16 mouse cellular contexts compared by ENCODE assay signal in genomic region chr4:142982585-142983294, GRCm38 (mm10).
DNase-seq lines count a peak whose midpoint lies in the region; ATAC-seq and TF ChIP-seq lines count a peak whose summit lies in the region.
"Had no signal": no experiment of that assay in that cellular context is flagged by ENCODE, and none has a peak within 500 bp of the region (broad histone marks: within the 10 kb centered on the region; RNA-seq: fewer than 3 reads in every experiment).

No protein-coding gene starts in this region.

- H3K27ac ChIP-seq in embryonic facial prominence, embryonic 12.5 days: no peak overlapping the region
- no peak overlapping the region; the same call in 1 of the 2 replicates for H3K27ac ChIP-seq in embryonic facial prominence, embryonic 10.5 days (replicated peaks)
- H3K27ac ChIP-seq in neural tube, embryonic 12.5 days: no peak overlapping the region
- H3K27ac ChIP-seq in midbrain, embryonic 12.5 days (replicated peaks): no peak overlapping the region
- H3K27ac ChIP-seq in stomach, postnatal 0 days (replicated peaks): no peak overlapping the region
- H3K27ac ChIP-seq in forebrain, embryonic 13.5 days: no peak overlapping the region
- H3K27ac ChIP-seq: intestine, embryonic 15.5 days; layer of hippocampus, adult 2 months had no signal

- no peak overlapping the region for H3K4me2 ChIP-seq in embryonic facial prominence, embryonic 12.5 days (replicated peaks)
- no peak overlapping the region for H3K4me2 ChIP-seq in neural tube, embryonic 12.5 days (replicated peaks)
- no peak overlapping the region for H3K4me2 ChIP-seq in midbrain, embryonic 12.5 days (replicated peaks)
- no peak overlapping the region for H3K4me2 ChIP-seq in stomach, postnatal 0 days (replicated peaks; ENCODE audit: low read depth)
- H3K4me2 ChIP-seq in forebrain, embryonic 13.5 days: no peak overlapping the region
- H3K4me2 ChIP-seq: heart, embryonic 11.5 days; intestine, embryonic 15.5 days had no signal

- no peak for TF ChIP-seq CTCF in stomach, postnatal 0 days (IDR thresholded peaks at IDR 0.05; ENCODE audit: low read depth)

- H3K27me3 ChIP-seq in embryonic facial prominence, embryonic 12.5 days: no peaks in the 10 kb centered on the region
- peaks cover 5% of the 10 kb centered on the region; the same call in 1 of the 2 replicates for H3K27me3 ChIP-seq in embryonic facial prominence, embryonic 10.5 days (replicated peaks; ENCODE audit: low read depth, poor library complexity, severe bottlenecking)
- no peaks in the 10 kb centered on the region for H3K27me3 ChIP-seq in neural tube, embryonic 12.5 days (replicated peaks)
- H3K27me3 ChIP-seq in midbrain, embryonic 12.5 days: no peaks in the 10 kb centered on the region
- no peaks in the 10 kb centered on the region for H3K27me3 ChIP-seq in stomach, postnatal 0 days (ENCODE audit: control insufficient read depth, insufficient read depth, low read length)
- H3K27me3 ChIP-seq in forebrain, embryonic 13.5 days: no peaks in the 10 kb centered on the region
- H3K27me3 ChIP-seq: intestine, embryonic 15.5 days had no signal

- peaks cover 13% of the 10 kb centered on the region; the same call in 1 of the 2 replicates for H3K4me1 ChIP-seq in embryonic facial prominence, embryonic 12.5 days
- peaks cover 30% of the 10 kb centered on the region for H3K4me1 ChIP-seq in embryonic facial prominence, embryonic 10.5 days
- H3K4me1 ChIP-seq in neural tube, embryonic 12.5 days: peaks cover 18% of the 10 kb centered on the region
- H3K4me1 ChIP-seq in midbrain, embryonic 12.5 days: peaks cover 12% of the 10 kb centered on the region
- H3K4me1 ChIP-seq in stomach, postnatal 0 days (replicated peaks; ENCODE audit: control insufficient read depth, insufficient read depth): no peaks in the 10 kb centered on the region
- H3K4me1 ChIP-seq in forebrain, embryonic 13.5 days: peaks cover 14% of the 10 kb centered on the region
- H3K4me1 ChIP-seq: intestine, embryonic 15.5 days had no signal

- no peak overlapping the region for H3K4me3 ChIP-seq in embryonic facial prominence, embryonic 12.5 days
- H3K4me3 ChIP-seq in embryonic facial prominence, embryonic 10.5 days: no peak overlapping the region
- no peak overlapping the region for H3K4me3 ChIP-seq in neural tube, embryonic 12.5 days
- H3K4me3 ChIP-seq in midbrain, embryonic 12.5 days: no peak overlapping the region
- H3K4me3 ChIP-seq in stomach, postnatal 0 days (ENCODE audit: low read depth, low read length): no peak overlapping the region
- no peak overlapping the region for H3K4me3 ChIP-seq in forebrain, embryonic 13.5 days
- H3K4me3 ChIP-seq: intestine, embryonic 15.5 days; layer of hippocampus, adult 2 months had no signal

- TF ChIP-seq EP300 in stomach, postnatal 0 days (optimal IDR thresholded peaks at IDR 0.05): no peak

- ATAC-seq in embryonic facial prominence, embryonic 12.5 days (ENCODE audit: insufficient number of reproducible peaks, insufficient read depth, low FRiP score, low TSS enrichment): 0 out of 2 replicates have a peak, but pooled peaks have one; percentile 60
- peak; percentile 29; the same call in 1 of the 2 replicates for ATAC-seq in neural tube, embryonic 12.5 days (ENCODE audit: low FRiP score, low read depth)
- peak; percentile 49; the same call in 1 of the 2 replicates for ATAC-seq in midbrain, embryonic 12.5 days (ENCODE audit: low FRiP score, low read depth)
- ATAC-seq in stomach, postnatal 0 days (ENCODE audit: low FRiP score, low TSS enrichment): no peak
- no peak for ATAC-seq in megakaryocyte, adult 5-6 weeks (ENCODE audit: poor library complexity, severe bottlenecking)
- ATAC-seq in forebrain, embryonic 13.5 days: no peak
- ATAC-seq: intestine, embryonic 15.5 days; liver, postnatal 0 days; Patski had no signal

- WGBS in embryonic facial prominence, embryonic 12.5 days: 48% methylated on average over 8 of the region's 8 CpGs
- 51% methylated on average over 8 of the region's 8 CpGs for WGBS in embryonic facial prominence, embryonic 10.5 days
- 48% methylated on average over 8 of the region's 8 CpGs for WGBS in neural tube, embryonic 12.5 days
- WGBS in midbrain, embryonic 12.5 days: 48% methylated on average over 8 of the region's 8 CpGs
- WGBS in stomach, postnatal 0 days: 53% methylated on average over 8 of the region's 8 CpGs
- 50% methylated on average over 8 of the region's 8 CpGs for WGBS in forebrain, embryonic 13.5 days

- DNase-seq in embryonic facial prominence, embryonic 10.5 days (ENCODE audit: low spot score): no peak
- no peak for DNase-seq in neural tube, embryonic 10.5 days (ENCODE audit: extremely low spot score, low spot score)
- no peak for DNase-seq in stomach, postnatal 0 days (ENCODE audit: low spot score)
- DNase-seq: cerebellum, postnatal 36 days; gastrocnemius, postnatal 14 days; liver, postnatal 0 days; right cerebral cortex, postnatal 14 days had no signal

- H3K36me3 ChIP-seq in embryonic facial prominence, embryonic 12.5 days: no peaks in the 10 kb centered on the region
- H3K36me3 ChIP-seq in embryonic facial prominence, embryonic 10.5 days (replicated peaks): no peaks in the 10 kb centered on the region
- H3K36me3 ChIP-seq in neural tube, embryonic 12.5 days: no peaks in the 10 kb centered on the region
- H3K36me3 ChIP-seq in midbrain, embryonic 12.5 days: no peaks in the 10 kb centered on the region
- no peaks in the 10 kb centered on the region for H3K36me3 ChIP-seq in stomach, postnatal 0 days (ENCODE audit: control insufficient read depth, insufficient read depth, low read length)
- no peaks in the 10 kb centered on the region for H3K36me3 ChIP-seq in forebrain, embryonic 13.5 days (ENCODE audit: poor library complexity, severe bottlenecking)
- H3K36me3 ChIP-seq: intestine, embryonic 15.5 days had no signal

- no peaks in the 10 kb centered on the region for H3K9me3 ChIP-seq in embryonic facial prominence, embryonic 12.5 days
- no peaks in the 10 kb centered on the region for H3K9me3 ChIP-seq in embryonic facial prominence, embryonic 10.5 days
- H3K9me3 ChIP-seq in neural tube, embryonic 12.5 days: no peaks in the 10 kb centered on the region
- no peaks in the 10 kb centered on the region for H3K9me3 ChIP-seq in midbrain, embryonic 12.5 days
- no peaks in the 10 kb centered on the region for H3K9me3 ChIP-seq in stomach, postnatal 0 days (ENCODE audit: control insufficient read depth, low read length)
- no peaks in the 10 kb centered on the region for H3K9me3 ChIP-seq in forebrain, embryonic 13.5 days (replicated peaks)
- H3K9me3 ChIP-seq: intestine, embryonic 15.5 days had no signal

- no peak overlapping the region for H3K9ac ChIP-seq in embryonic facial prominence, embryonic 12.5 days
- no peak overlapping the region for H3K9ac ChIP-seq in neural tube, embryonic 12.5 days
- H3K9ac ChIP-seq in midbrain, embryonic 12.5 days (replicated peaks): no peak overlapping the region
- no peak overlapping the region for H3K9ac ChIP-seq in stomach, postnatal 0 days (ENCODE audit: low read length)
- no peak overlapping the region for H3K9ac ChIP-seq in forebrain, embryonic 13.5 days
- H3K9ac ChIP-seq: intestine, embryonic 15.5 days; liver, postnatal 0 days had no signal

Comparison
In these comparisons a context has a peak if more than half of its experiments do, and no peak if none do; other contexts are left out.
1. ATAC-seq: peak in embryonic facial prominence, embryonic 12.5 days (single experiment), neural tube, embryonic 12.5 days (single experiment) and midbrain, embryonic 12.5 days (single experiment); none in stomach, postnatal 0 days (single experiment), megakaryocyte, adult 5-6 weeks (single experiment) and forebrain, embryonic 13.5 days (single experiment).